Mouse (Mus musculus) midbrain, embryonic 12.5 days (tissue): ENCODE results near the gene Runx1. TPM values are rescaled to one million over a fixed set of nuclear protein-coding genes. Genes with fewer than 3 reads are reported as not detected.

Experiments
- ATAC-seq: fragments of 200-750 bp; cut with Nextera tagmentation; 2 replicates; pipeline ENCODE4 v1.8.0; 2017; ENCODE audit warnings: low read depth, moderate TSS enrichment, moderate library complexity; ENCODE audit not compliant: low FRiP score
- H3K27ac ChIP-seq: fragments of 300-500 bp; sonication (generic); replicated peaks from 2 replicates; pipeline ENCODE4 v1.5.1; 2016; ENCODE audit warnings: mild to moderate bottlenecking
- H3K27me3 ChIP-seq: fragments of 300-500 bp; sonication (generic); 2 replicates; pipeline ENCODE4 v1.6.1; 2016; ENCODE audit warnings: mild to moderate bottlenecking
- H3K36me3 ChIP-seq: fragments of 300-500 bp; sonication (generic); 2 replicates; pipeline ENCODE4 v1.6.1; 2016
- H3K4me1 ChIP-seq: fragments of 300-500 bp; sonication (generic); 2 replicates; pipeline ENCODE4 v1.6.1; 2016
- H3K4me2 ChIP-seq: fragments of 300-500 bp; sonication (generic); replicated peaks from 2 replicates; pipeline ENCODE4 v1.6.1; 2016; ENCODE audit warnings: mild to moderate bottlenecking, moderate library complexity
- H3K4me3 ChIP-seq: fragments of 300-500 bp; sonication (generic); 2 replicates; pipeline ENCODE4 v1.5.1; 2016; ENCODE audit warnings: mild to moderate bottlenecking
- H3K9ac ChIP-seq: fragments of 300-500 bp; sonication (generic); replicated peaks from 2 replicates; pipeline ENCODE4 v1.6.1; 2016; ENCODE audit warnings: mild to moderate bottlenecking, moderate library complexity
- H3K9me3 ChIP-seq: fragments of 300-500 bp; sonication (generic); 2 replicates; pipeline ENCODE4 v1.6.1; 2016; ENCODE audit warnings: mild to moderate bottlenecking
- WGBS: fragments of 180-500 bp; shearing (Covaris S2); methylation state at CpG from one replicate; pipeline ENCODE4 v1.1.7; 2016; 5-methylcytosine and 5-hydroxymethylcytosine counted together
- polyA plus RNA-seq: library from polyadenylated mRNA; unstranded; fragments of >200 nt; fragmentation: Nextera tagmentation; extraction: Ambion mirVana; gene quantifications from 2 replicates; pipeline ENCODE4 v1.2.1, GENCODE M21; 2016

Runx1 gene
- polyA plus RNA-seq, 1 experiment from 2014 or later = 3.6 TPM

DNA sequence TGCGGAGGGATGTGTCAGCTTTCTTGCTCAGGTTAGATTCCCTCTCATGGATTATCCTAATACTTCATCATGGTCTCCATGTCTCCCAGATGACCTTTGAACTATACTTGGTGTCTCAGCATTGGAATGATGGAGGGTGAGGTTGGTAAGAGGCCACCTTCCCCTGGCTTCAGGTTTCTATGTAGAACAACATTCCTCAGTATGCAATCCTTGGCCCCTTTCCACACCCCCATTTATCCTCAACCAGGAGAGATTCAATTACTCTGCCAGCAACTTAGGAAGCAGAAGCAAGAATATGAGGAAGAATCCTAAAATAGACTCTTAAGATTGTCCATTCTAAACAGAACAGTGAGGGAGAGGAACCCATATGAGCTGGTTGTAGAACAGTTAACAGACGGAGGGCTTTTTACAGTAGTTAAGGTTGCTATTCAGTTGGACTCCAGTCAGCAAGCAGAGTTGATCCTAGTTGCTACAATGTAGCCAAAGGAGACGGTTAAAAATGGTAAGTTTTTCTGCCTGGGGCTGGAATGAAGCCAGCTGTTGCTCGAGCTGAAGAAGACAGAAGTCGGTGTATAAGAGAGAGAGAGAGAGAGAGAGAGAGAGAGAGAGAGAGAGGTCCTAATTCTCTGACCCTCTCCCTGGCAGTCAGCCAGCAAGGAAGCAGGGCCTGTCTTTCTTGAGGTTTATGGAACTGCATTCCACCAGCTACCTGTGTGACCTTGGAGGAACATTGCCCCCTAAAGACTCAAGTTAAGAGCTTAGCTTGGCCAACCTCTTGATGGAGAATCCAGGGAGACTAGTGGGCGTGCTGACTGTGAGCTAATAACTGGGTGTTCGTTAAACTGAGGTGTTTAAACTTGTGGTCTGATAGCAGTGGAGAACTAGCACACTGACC is 120.1 kb downstream of the Runx1 start:
- no peak for ATAC-seq
- H3K36me3 ChIP-seq = no peaks in the 10 kb centered on the region
- peaks cover 36% of the 10 kb centered on the region for H3K27me3 ChIP-seq
- H3K4me3 ChIP-seq = no peak overlapping the region
- 78% methylated on average over 7 of the region's 7 CpGs for WGBS
- no peak overlapping the region for H3K27ac ChIP-seq
- no peaks in the 10 kb centered on the region for H3K9me3 ChIP-seq
- no peak overlapping the region for H3K4me2 ChIP-seq
- no peaks in the 10 kb centered on the region for H3K4me1 ChIP-seq
- no peak overlapping the region for H3K9ac ChIP-seq

DNA sequence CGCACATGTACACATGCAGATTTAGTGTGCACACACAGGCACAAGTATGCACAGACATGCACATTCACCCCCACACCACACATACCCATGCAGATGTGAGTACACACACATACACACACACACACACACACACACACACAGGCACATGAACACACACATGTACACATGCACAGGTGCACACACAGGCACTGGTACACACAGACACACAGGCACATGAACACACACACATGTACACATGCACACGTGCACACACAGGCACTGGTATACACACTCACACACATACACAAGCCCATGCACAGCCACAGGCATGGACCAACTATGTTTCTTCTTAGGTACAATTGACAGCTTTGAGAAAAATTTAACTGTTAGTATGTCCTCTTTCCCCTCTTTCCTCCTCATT is 122.1 kb downstream of the Runx1 start:
- Histone ChIP-seq H3K36me3 (no peaks in the 10 kb centered on the region), H3K4me1 (peaks cover 3% of the 10 kb centered on the region; the same call in 1 of the 2 replicates), H3K4me2 (no peak overlapping the region), H3K9ac (no peak overlapping the region), H3K27me3 (peaks cover 56% of the 10 kb centered on the region), H3K27ac (no peak overlapping the region), H3K4me3 (no peak overlapping the region), H3K9me3 (no peaks in the 10 kb centered on the region)
- ATAC-seq = no peak
- WGBS = 87% methylated on average over 2 of the region's 2 CpGs

DNA sequence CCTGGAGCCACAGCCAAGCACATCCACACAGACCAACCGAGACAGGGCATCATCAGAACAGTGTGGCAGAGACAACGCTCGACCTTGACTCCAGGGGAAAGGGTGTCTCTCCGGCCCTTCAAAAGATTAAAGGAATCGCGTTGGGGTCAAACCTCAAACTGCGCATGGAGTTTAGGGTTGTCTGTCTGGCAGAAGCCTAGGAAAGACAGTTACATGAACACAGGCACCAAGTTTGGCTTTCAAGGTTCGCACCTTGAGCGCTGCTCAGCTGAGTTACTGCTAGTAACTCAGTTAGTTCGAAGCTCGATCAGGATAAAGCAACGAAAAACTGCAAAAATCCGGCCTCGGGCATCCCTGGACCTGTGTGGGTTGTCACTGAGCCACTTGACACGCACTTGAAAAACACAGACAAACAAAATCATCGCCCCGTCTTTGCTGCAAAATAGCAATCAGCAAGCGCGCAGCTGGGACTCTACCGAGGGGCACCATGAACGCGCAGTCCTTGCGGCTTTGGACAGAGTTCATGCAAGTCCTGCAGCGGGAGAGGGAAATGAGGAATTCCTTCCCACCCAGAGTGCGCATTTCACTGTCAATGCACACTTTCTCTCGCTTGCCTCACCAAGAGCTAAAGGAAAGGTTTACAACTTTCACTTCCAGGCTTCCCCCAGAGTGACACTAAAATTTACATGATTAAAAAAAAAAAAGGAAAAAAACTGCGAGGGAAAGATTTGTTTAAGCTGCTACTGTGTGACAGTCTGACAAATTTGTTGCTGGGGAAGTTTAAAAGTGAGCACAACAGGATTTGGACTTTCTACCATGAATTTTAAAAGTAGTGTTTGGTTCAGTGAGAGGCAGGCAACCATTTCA is 126.2 kb downstream of the Runx1 start:
- peaks cover 31% of the 10 kb centered on the region for H3K4me1 ChIP-seq
- no peak for ATAC-seq
- no peak overlapping the region for H3K9ac ChIP-seq
- 3% methylated on average over 27 of the region's 27 CpGs for WGBS
- no peaks in the 10 kb centered on the region for H3K9me3 ChIP-seq
- peaks cover 79% of the 10 kb centered on the region for H3K27me3 ChIP-seq
- H3K27ac ChIP-seq = no peak overlapping the region
- H3K4me2 ChIP-seq = 0 out of 2 replicates have a peak overlapping the region, but pooled peaks have one; percentile 7
- no peak overlapping the region for H3K4me3 ChIP-seq
- no peaks in the 10 kb centered on the region for H3K36me3 ChIP-seq

DNA sequence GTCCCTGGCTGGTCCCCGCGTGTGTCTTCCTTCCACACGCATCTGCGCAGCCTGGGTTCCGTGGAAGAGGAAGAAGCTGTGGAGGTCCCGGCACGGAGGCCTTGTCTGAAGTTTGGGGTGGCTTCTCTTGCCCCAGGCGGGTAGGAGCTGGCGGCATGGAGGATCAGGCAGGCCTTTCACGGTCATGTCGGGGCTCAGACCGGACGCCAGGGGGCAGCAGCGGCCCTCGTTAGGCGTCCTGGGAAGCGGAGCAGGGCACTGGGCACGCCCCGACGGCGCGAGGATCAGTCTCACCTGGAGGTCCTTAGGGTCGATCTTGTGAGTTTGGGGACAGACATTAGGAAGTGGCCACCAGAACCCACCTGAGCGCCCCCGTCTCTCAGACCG is 127.3 kb downstream of the Runx1 start:
- Histone ChIP-seq H3K4me1 (peaks cover 31% of the 10 kb centered on the region), H3K36me3 (no peaks in the 10 kb centered on the region), H3K4me2 (peak overlapping the region; percentile 99), H3K9ac (peak overlapping the region; percentile 55), H3K27ac (no peak overlapping the region), H3K4me3 (peak overlapping the region; percentile 58), H3K9me3 (no peaks in the 10 kb centered on the region), H3K27me3 (peaks cover 84% of the 10 kb centered on the region)
- WGBS = under 1% methylated on average over 26 of the region's 26 CpGs
- ATAC-seq = peak; percentile 50

DNA sequence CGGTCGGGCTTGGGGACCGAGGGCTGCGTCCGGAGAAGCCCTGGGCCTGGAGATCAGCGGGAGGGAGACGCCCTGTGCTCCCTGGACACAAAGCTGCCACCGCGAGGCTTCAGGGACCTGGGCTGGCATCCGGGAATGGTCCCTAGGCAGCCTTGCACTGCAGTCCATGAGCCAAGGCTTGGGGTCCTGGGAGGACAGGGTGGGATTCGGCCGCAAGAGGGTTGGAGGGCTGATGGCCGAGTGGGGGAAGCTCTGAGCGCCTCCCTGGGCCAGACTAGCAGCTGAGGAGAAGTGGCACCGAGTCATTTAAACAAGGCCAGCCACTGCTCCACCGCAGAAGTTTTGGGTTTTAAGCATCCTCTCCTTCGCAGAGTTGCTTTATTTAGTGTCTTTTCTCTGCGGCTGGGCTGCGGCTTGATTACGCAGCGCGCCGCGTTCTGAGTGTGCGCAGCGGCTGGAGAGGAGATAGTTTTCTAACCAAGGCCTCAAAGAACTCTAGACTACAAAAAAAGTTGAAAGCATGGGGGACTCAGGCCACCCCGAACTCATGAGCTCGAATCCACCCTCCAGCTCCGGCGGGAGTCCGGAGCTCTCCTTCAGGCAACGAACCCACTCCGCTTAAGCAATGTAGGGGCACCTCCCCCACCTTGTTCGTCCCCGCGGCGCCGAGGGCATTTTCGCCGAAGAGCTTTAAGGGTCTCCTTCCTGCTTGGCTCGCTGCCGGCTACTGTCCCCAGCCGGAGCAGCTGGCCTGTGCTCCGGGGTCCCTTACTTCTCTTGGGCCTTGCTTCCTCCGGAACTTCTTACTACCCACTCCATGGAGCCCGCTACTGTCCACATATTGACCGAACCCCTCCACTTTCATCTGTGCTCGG is 128.0 kb downstream of the Runx1 start:
- ATAC-seq = peak; percentile 47; the same call in 1 of the 2 replicates
- H3K9me3 ChIP-seq = no peaks in the 10 kb centered on the region
- no peaks in the 10 kb centered on the region for H3K36me3 ChIP-seq
- H3K9ac ChIP-seq = peak overlapping the region; percentile 55
- H3K27me3 ChIP-seq = peaks cover 84% of the 10 kb centered on the region
- peak overlapping the region; percentile 99 for H3K4me2 ChIP-seq
- H3K4me3 ChIP-seq = peak overlapping the region; percentile 58
- no peak overlapping the region for H3K27ac ChIP-seq
- peaks cover 31% of the 10 kb centered on the region for H3K4me1 ChIP-seq
- under 1% methylated on average over 48 of the region's 48 CpGs for WGBS

DNA sequence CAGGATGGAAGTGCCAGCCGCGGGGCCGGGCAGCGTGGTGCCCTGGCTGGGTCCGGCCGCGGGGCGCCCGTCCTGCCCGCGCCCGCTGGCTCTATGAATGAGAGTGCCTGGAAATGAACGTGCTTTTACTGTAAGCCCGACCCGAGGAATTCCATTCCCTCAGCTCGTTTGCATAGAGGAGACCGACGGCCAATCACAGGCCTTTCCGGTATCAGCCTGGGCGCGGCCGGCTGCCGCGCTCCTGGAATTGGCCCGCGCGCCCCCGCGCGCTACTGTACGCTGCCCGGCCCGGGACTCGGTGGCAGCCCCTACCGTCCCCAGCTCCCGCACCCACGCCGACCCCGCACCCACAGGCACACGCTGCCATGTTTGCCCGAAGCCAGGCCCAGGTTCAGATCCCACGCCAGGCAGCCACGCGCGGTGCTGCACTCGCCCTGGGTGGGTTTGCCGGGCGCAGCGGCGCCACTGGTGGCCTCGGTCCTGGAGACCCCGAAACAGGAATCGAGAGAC is 128.7 kb downstream of the Runx1 start:
- under 1% methylated on average over 51 of the region's 53 CpGs for WGBS
- H3K4me1 ChIP-seq = peaks cover 31% of the 10 kb centered on the region
- no peaks in the 10 kb centered on the region for H3K9me3 ChIP-seq
- H3K4me3 ChIP-seq = peak overlapping the region; percentile 58
- no peak overlapping the region for H3K27ac ChIP-seq
- peak overlapping the region; percentile 55 for H3K9ac ChIP-seq
- ATAC-seq = peak; percentile 90
- H3K4me2 ChIP-seq = peak overlapping the region; percentile 99
- H3K36me3 ChIP-seq = no peaks in the 10 kb centered on the region
- peaks cover 89% of the 10 kb centered on the region for H3K27me3 ChIP-seq

DNA sequence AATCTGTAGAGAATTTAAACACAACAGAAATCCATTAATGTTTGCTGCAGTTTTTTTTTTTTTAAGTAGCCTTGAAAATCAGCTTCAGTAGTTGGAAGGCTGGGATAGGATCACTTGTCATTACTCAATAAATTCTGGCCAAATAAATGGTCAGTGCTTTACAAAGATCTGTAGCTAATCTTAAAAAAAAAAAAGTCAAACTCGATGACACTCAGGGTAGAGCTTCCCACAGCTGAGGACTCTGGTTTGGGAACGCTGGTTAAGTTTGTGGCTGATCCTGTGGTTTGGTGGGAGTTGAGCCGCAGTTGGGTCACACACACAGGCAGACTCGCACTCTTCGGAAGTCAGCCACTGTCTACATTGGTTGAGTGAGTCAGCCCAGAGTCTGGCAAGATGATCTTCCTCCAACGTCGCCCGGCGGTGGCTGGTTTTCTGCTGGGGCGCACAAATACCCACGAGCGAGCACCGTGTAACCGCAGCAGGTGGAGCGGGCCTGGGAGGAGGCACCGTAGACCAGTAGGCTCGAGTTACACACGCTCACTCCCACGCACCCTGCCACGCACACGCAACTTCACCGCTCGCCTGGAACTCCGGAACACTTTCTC is 129.4 kb downstream of the Runx1 start:
- H3K9ac ChIP-seq = no peak overlapping the region
- peaks cover 31% of the 10 kb centered on the region for H3K4me1 ChIP-seq
- no peak for ATAC-seq
- H3K4me3 ChIP-seq = peak overlapping the region; percentile 58
- H3K4me2 ChIP-seq = peak overlapping the region; percentile 99
- H3K27me3 ChIP-seq = peaks cover 89% of the 10 kb centered on the region
- under 1% methylated on average over 24 of the region's 24 CpGs for WGBS
- H3K27ac ChIP-seq = no peak overlapping the region
- no peaks in the 10 kb centered on the region for H3K36me3 ChIP-seq
- H3K9me3 ChIP-seq = no peaks in the 10 kb centered on the region

DNA sequence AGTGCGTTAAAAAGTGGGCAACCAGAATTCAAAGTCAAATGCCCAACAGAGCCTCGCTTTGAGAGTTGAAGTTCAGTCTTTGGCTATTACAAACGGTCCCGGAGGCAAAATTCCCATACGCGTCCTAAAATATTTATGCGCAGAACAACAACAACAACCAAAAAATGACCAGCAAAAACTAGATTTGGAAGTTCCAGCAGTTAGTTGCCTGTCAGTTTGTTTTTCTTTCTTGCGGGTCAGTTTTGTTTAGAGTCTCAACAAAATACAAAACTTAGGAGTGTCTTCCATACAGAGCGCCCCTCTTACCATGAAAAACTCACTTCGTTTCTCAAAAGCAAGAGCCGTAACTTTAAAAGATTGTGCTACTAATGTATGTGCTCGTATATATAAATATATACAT is 130.0 kb downstream of the Runx1 start:
- Histone ChIP-seq H3K36me3 (no peaks in the 10 kb centered on the region), H3K4me1 (peaks cover 31% of the 10 kb centered on the region), H3K27me3 (peaks cover 90% of the 10 kb centered on the region), H3K9ac (no peak overlapping the region), H3K4me2 (no peak overlapping the region), H3K27ac (no peak overlapping the region), H3K9me3 (no peaks in the 10 kb centered on the region), H3K4me3 (peak overlapping the region; percentile 30; the same call in 1 of the 2 replicates)
- WGBS = 9% methylated on average over 12 of the region's 12 CpGs
- ATAC-seq = no peak

DNA sequence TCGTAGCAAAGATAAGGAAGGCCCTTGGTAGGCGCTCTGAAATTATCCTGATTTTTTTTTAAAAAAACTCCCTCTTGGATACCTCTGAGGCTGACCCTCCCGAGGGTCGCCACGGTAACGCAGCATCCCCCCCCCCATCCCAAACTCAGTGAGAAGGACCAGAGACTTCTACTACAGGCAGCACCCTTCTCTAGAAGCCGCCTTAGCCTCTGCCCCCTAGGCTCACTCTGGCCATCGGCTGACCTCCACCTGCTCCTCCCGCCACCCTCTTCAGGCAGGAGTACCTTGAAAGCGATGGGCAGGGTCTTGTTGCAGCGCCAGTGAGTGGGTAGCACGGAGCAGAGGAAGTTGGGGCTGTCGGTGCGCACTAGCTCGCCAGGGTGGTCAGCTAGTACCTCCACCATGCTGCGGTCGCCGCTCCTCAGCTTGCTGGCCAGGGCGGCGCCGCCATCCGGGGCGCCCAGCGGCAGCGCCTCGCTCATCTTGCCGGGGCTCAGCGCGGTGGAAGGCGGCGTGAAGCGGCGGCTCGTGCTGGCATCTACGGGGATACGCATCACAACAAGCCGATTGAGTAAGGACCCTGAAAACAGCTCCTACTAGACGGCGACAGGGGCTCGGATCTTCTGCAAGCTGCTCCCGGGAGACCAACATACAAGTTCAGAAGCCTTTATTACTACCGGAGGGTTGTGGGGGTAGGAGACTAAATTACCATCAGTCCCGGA is 130.6 kb downstream of the Runx1 start:
- H3K27ac ChIP-seq = no peak overlapping the region
- H3K9me3 ChIP-seq = no peaks in the 10 kb centered on the region
- H3K36me3 ChIP-seq = no peaks in the 10 kb centered on the region
- no peak for ATAC-seq
- whole genome bisulfite sequencing = under 1% methylated on average over 43 of the region's 43 CpGs
- H3K4me3 ChIP-seq = peak overlapping the region; percentile 30
- peak overlapping the region; percentile 45 for H3K4me2 ChIP-seq
- peaks cover 90% of the 10 kb centered on the region for H3K27me3 ChIP-seq
- no peak overlapping the region for H3K9ac ChIP-seq
- H3K4me1 ChIP-seq = peaks cover 31% of the 10 kb centered on the region

DNA sequence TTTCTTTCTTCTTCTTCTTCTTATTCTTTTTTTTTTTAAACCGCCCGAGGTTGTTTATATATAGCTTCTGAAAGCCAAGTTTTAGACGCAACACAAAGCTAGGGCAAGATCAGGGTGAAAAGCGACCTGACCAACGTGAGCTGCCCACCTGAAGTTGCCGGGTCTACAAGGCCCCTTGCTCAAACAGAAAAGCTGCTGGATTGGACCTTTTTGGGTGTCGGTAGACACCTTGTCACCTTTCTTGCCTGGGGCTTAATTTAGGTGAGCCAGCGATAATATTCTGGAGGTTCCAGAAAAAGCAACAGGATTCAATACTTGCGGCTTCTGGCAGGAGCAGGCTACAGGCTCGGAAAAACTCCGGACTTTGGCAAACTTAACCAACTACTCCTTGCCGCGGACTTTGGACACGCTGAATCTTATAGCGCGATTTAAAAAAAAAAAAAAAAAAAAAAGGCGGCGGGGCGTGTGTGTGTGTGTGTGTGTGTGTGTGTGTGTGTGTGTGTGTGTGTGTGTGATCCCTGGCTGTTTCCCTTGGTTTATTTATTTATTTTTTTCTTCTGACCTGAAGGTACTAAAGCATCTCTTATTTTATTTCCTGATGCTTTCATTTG is 131.3 kb downstream of the Runx1 start:
- Histone ChIP-seq H3K27me3 (peaks cover 89% of the 10 kb centered on the region), H3K4me2 (peak overlapping the region; percentile 45; the same call in 1 of the 2 replicates), H3K4me3 (no peak overlapping the region), H3K4me1 (peaks cover 31% of the 10 kb centered on the region), H3K36me3 (no peaks in the 10 kb centered on the region), H3K27ac (no peak overlapping the region), H3K9ac (no peak overlapping the region), H3K9me3 (no peaks in the 10 kb centered on the region)
- 1% methylated on average over 16 of the region's 19 CpGs for WGBS
- no peak for ATAC-seq
